Mouse (Mus musculus): ENCODE measurements at regions not wholly inside any gene's neighbourhood (a gene's known extent, or its start where the extent isn't known, plus 50 kb on each side); places are given as distances from the start of the nearest gene placed in this dataset.

- DNase-seq (ENCODE audit: low spot score): no peak
Measured at GRCm38 (mm10) chr14:80244640-80245302, 260.9 kb downstream of the Olfm4 start.

GRCm38 (mm10) chr14:80247575-80247974 is 263.7 kb downstream of the Olfm4 start:
- no peak for DNase-seq (ENCODE audit: low spot score)

- DNase-seq (ENCODE audit: low spot score): no peak
Measured at GRCm38 (mm10) chr14:80249882-80250281, 266.0 kb downstream of the Olfm4 start.

- DNase-seq (ENCODE audit: low spot score): peak; percentile 75
Measured at GRCm38 (mm10) chr14:80257086-80257485, 273.2 kb downstream of the Olfm4 start.

GRCm38 (mm10) chr14:80263173-80263572 is 279.3 kb downstream of the Olfm4 start:
- no peak for DNase-seq (ENCODE audit: low spot score)

GRCm38 (mm10) chr14:80265081-80265480 is 281.2 kb downstream of the Olfm4 start:
- no peak for DNase-seq (ENCODE audit: low spot score)

- DNase-seq (ENCODE audit: low spot score): peak; percentile 91
Measured at GRCm38 (mm10) chr14:80269179-80269951, 285.5 kb downstream of the Olfm4 start.

GRCm38 (mm10) chr14:80270063-80270462 is 286.2 kb downstream of the Olfm4 start:
- DNase-seq (ENCODE audit: low spot score): no peak

- no peak for DNase-seq (ENCODE audit: low spot score)
Measured at GRCm38 (mm10) chr14:80280188-80280587, 296.3 kb downstream of the Olfm4 start.

- DNase-seq (ENCODE audit: low spot score): no peak
Measured at GRCm38 (mm10) chr14:80283726-80284125, 299.8 kb downstream of the Olfm4 start.

- no peak for DNase-seq (ENCODE audit: low spot score)
Measured at GRCm38 (mm10) chr14:80291360-80291759, 307.5 kb downstream of the Olfm4 start.

GRCm38 (mm10) chr14:80293378-80293777 is 309.5 kb downstream of the Olfm4 start:
- no peak for DNase-seq (ENCODE audit: low spot score)

- peak; percentile 83 for DNase-seq (ENCODE audit: low spot score)
Measured at GRCm38 (mm10) chr14:80329651-80330050, 345.8 kb downstream of the Olfm4 start.

- DNase-seq (ENCODE audit: low spot score): no peak
Measured at GRCm38 (mm10) chr14:80362024-80362622, 378.2 kb downstream of the Olfm4 start.

- no peak for DNase-seq (ENCODE audit: low spot score)
Measured at GRCm38 (mm10) chr14:80369448-80370153, 385.7 kb downstream of the Olfm4 start.

GRCm38 (mm10) chr14:80374290-80374689 is 390.4 kb downstream of the Olfm4 start:
- no peak for DNase-seq (ENCODE audit: low spot score)

- no peak for DNase-seq (ENCODE audit: low spot score)
Measured at GRCm38 (mm10) chr14:80377064-80377463, 393.2 kb downstream of the Olfm4 start.

- peak; percentile 24 for DNase-seq (ENCODE audit: low spot score)
Measured at GRCm38 (mm10) chr14:80391418-80391817, 407.5 kb downstream of the Olfm4 start.

GRCm38 (mm10) chr14:80408317-80408716 is 424.4 kb downstream of the Olfm4 start:
- no peak for DNase-seq (ENCODE audit: low spot score)

- DNase-seq (ENCODE audit: low spot score): no peak
Measured at GRCm38 (mm10) chr14:80418810-80419325, 435.0 kb downstream of the Olfm4 start.

- DNase-seq (ENCODE audit: low spot score): no peak
Measured at GRCm38 (mm10) chr14:80443820-80444219, 459.9 kb downstream of the Olfm4 start.

- no peak for DNase-seq (ENCODE audit: low spot score)
Measured at GRCm38 (mm10) chr14:80471470-80471869, 487.6 kb downstream of the Olfm4 start.

All from embryo, embryonic 10 days (tissue).